Mouse (Mus musculus) heart, adult 9 months (tissue): ENCODE measurements at regions not wholly inside any gene's neighbourhood (a gene's known extent, or its start where the extent isn't known, plus 50 kb on each side); places are given as distances from the start of the nearest gene placed in this dataset.

Experiments used
- DNase-seq, 2 experiments: peaks; one replicate each; pipeline ENCODE4 v3.0.0; 2022; ENCODE audit warnings: low spot score in 2 of 2

DNA sequence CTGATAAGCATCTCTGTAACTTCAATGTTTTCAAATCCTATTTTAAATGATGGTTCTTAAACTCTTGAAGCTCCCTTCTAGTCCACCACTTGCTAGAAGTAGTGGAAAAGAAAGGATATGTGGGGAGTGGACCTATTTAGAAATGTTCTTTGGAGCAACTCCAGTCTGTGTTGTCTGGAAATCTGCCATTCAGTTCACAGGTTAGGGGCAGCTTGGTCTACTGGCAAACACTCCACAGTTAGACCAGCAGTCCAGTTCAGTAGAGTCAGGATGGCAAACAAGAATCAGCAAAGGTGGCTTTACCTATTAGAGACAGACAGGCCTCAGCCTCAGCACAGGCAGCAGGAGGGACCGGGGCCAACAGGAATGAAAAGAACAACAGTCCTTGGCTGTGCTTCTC lies 67.3 kb upstream of the Dpyd start:
- no peak for DNase-seq

- no peak for DNase-seq
Measured at GRCm38 (mm10) chr3:118500234-118500633, 61.7 kb upstream of the Dpyd start.

GRCm38 (mm10) chr3:118507582-118508237 lies 54.2 kb upstream of the Dpyd start:
- no peak for DNase-seq

DNA sequence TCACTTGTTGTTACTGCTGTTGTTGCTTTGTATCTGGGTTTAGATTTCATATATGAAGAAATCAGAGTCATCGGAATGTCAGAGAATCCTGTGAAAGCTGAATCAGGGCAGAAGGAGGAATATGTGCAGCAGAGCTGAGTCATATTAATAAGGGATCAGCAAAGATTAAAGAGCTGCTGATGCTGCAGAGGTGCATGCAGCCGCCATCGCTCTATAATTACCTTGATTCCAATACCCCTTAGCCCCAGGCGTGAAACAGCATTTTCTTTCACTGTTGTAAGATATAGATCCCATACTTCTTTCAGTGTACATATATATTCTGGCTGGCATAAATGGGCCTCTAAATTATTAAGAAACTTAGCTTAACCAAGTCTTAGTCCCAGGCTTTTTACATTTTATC lies 51.1 kb upstream of the Dpyd start:
- no peak for DNase-seq

- no peak for DNase-seq
Measured at GRCm38 (mm10) chr3:118511969-118512368, 50.0 kb upstream of the Dpyd start.
